Mouse (Mus musculus): ENCODE results near the gene Lair1. TPM values are rescaled to one million over a fixed set of nuclear protein-coding genes. Genes with fewer than 3 reads are reported as not detected.
A peak's percentile ranks its signal among the peaks of the same experiment; 100 is the strongest.

Gene Lair1
- 2.7 and 2.9 TPM in 2 replicates for polyA plus RNA-seq (2015; fragmentation: Nextera tagmentation; extraction: Ambion mirVana)

- Histone ChIP-seq H3K9ac (no peak within 1 kb of the TSS), H3K27me3 (replicated peaks) (no peaks in the 10 kb centered on the region), H3K4me1 (replicated peaks) (no peaks in the 10 kb centered on the region), H3K36me3 (no peaks in the 10 kb centered on the region), H3K27ac (no peak within 1 kb of the TSS), H3K4me2 (replicated peaks) (no peak within 1 kb of the TSS), H3K9me3 (no peaks in the 10 kb centered on the region), H3K4me3 (replicated peaks) (no peak within 1 kb of the TSS)
- no peak for ATAC-seq
- WGBS, result 62% methylated on average over 2 of the region's 2 CpGs
Observed at GRCm38 (mm10) chr7:4063013-4063412, at the start of gene Lair1. Gene Lair1 (minus strand): TSS chr7:4063204.

- H3K27me3 ChIP-seq (replicated peaks), result no peaks in the 10 kb centered on the region; the same call in 1 of the 2 replicates
- no peaks in the 10 kb centered on the region for H3K4me1 ChIP-seq (replicated peaks)
- no peak overlapping the region for H3K27ac ChIP-seq
- 54% methylated on average over 3 of the region's 3 CpGs for WGBS
- H3K9me3 ChIP-seq, result no peaks in the 10 kb centered on the region
- no peaks in the 10 kb centered on the region for H3K36me3 ChIP-seq
- no peak for ATAC-seq
- H3K4me3 ChIP-seq (replicated peaks), result no peak overlapping the region
- no peak overlapping the region for H3K4me2 ChIP-seq (replicated peaks)
- H3K9ac ChIP-seq, result no peak overlapping the region
Observed at GRCm38 (mm10) chr7:4111766-4112165, 48.8 kb upstream of the Lair1 start.

GRCm38 (mm10) chr7:4103411-4103810 is 40.4 kb upstream of the Lair1 start:
- Histone ChIP-seq H3K27ac (no peak overlapping the region), H3K9ac (no peak overlapping the region), H3K4me1 (replicated peaks) (no peaks in the 10 kb centered on the region), H3K36me3 (no peaks in the 10 kb centered on the region), H3K4me3 (replicated peaks) (no peak overlapping the region), H3K4me2 (replicated peaks) (no peak overlapping the region), H3K27me3 (replicated peaks) (no peaks in the 10 kb centered on the region), H3K9me3 (no peaks in the 10 kb centered on the region)
- ATAC-seq, result no peak
- 13% methylated on average over 4 of the region's 4 CpGs for WGBS

- H3K9me3 ChIP-seq, result no peaks in the 10 kb centered on the region
- H3K27ac ChIP-seq, result no peak overlapping the region
- no peaks in the 10 kb centered on the region for H3K36me3 ChIP-seq
- WGBS, result 77% methylated on average over 5 of the region's 5 CpGs
- no peak overlapping the region for H3K9ac ChIP-seq
- no peak for ATAC-seq
- H3K4me1 ChIP-seq (replicated peaks), result no peaks in the 10 kb centered on the region
- H3K27me3 ChIP-seq (replicated peaks), result no peaks in the 10 kb centered on the region
- no peak overlapping the region for H3K4me2 ChIP-seq (replicated peaks)
- H3K4me3 ChIP-seq (replicated peaks), result no peak overlapping the region
Observed at GRCm38 (mm10) chr7:4101144-4101543, 38.1 kb upstream of the Lair1 start.

GRCm38 (mm10) chr7:4098832-4099231 is 35.8 kb upstream of the Lair1 start:
- Histone ChIP-seq H3K36me3 (no peaks in the 10 kb centered on the region), H3K9ac (no peak overlapping the region), H3K27ac (no peak overlapping the region), H3K9me3 (no peaks in the 10 kb centered on the region), H3K4me3 (replicated peaks) (no peak overlapping the region), H3K27me3 (replicated peaks) (no peaks in the 10 kb centered on the region), H3K4me1 (replicated peaks) (no peaks in the 10 kb centered on the region), H3K4me2 (replicated peaks) (no peak overlapping the region)
- 67% methylated on average over 2 of the region's 2 CpGs for WGBS
- ATAC-seq, result no peak

GRCm38 (mm10) chr7:4098301-4098700 is 35.3 kb upstream of the Lair1 start:
- Histone ChIP-seq H3K4me2 (replicated peaks) (no peak overlapping the region), H3K9ac (no peak overlapping the region), H3K36me3 (no peaks in the 10 kb centered on the region), H3K27me3 (replicated peaks) (no peaks in the 10 kb centered on the region), H3K9me3 (no peaks in the 10 kb centered on the region), H3K4me1 (replicated peaks) (no peaks in the 10 kb centered on the region), H3K27ac (no peak overlapping the region), H3K4me3 (replicated peaks) (no peak overlapping the region)
- no peak for ATAC-seq
- WGBS, result 78% methylated on average over 2 of the region's 2 CpGs

GRCm38 (mm10) chr7:4091170-4091569 is 28.2 kb upstream of the Lair1 start:
- H3K4me3 ChIP-seq (replicated peaks), result no peak overlapping the region
- H3K27ac ChIP-seq, result no peak overlapping the region
- no peaks in the 10 kb centered on the region for H3K9me3 ChIP-seq
- H3K36me3 ChIP-seq, result no peaks in the 10 kb centered on the region
- H3K9ac ChIP-seq, result no peak overlapping the region
- no peak for ATAC-seq
- H3K4me1 ChIP-seq (replicated peaks), result no peaks in the 10 kb centered on the region
- 49% methylated on average over 8 of the region's 8 CpGs for WGBS
- no peak overlapping the region for H3K4me2 ChIP-seq (replicated peaks)
- no peaks in the 10 kb centered on the region for H3K27me3 ChIP-seq (replicated peaks)

- no peaks in the 10 kb centered on the region for H3K9me3 ChIP-seq
- H3K27ac ChIP-seq, result no peak overlapping the region
- H3K36me3 ChIP-seq, result no peaks in the 10 kb centered on the region
- no peak overlapping the region for H3K4me3 ChIP-seq (replicated peaks)
- H3K4me2 ChIP-seq (replicated peaks), result no peak overlapping the region
- H3K4me1 ChIP-seq (replicated peaks), result no peaks in the 10 kb centered on the region
- H3K9ac ChIP-seq, result no peak overlapping the region
- ATAC-seq, result no peak
- 78% methylated on average over 2 of the region's 2 CpGs for WGBS
- no peaks in the 10 kb centered on the region for H3K27me3 ChIP-seq (replicated peaks)
Observed at GRCm38 (mm10) chr7:4088679-4089078, 25.7 kb upstream of the Lair1 start.

- no peaks in the 10 kb centered on the region for H3K36me3 ChIP-seq
- ATAC-seq, result no peak
- no peaks in the 10 kb centered on the region for H3K9me3 ChIP-seq
- no peaks in the 10 kb centered on the region for H3K4me1 ChIP-seq (replicated peaks)
- no peak overlapping the region for H3K4me2 ChIP-seq (replicated peaks)
- no peak overlapping the region for H3K9ac ChIP-seq
- H3K27me3 ChIP-seq (replicated peaks), result no peaks in the 10 kb centered on the region
- 78% methylated on average over 6 of the region's 6 CpGs for WGBS
- H3K27ac ChIP-seq, result no peak overlapping the region
- H3K4me3 ChIP-seq (replicated peaks), result no peak overlapping the region
Observed at GRCm38 (mm10) chr7:4087896-4088480, 25.0 kb upstream of the Lair1 start.

- Histone ChIP-seq H3K4me3 (replicated peaks) (no peak overlapping the region), H3K4me2 (replicated peaks) (no peak overlapping the region), H3K9ac (no peak overlapping the region), H3K27me3 (replicated peaks) (no peaks in the 10 kb centered on the region), H3K9me3 (no peaks in the 10 kb centered on the region), H3K4me1 (replicated peaks) (no peaks in the 10 kb centered on the region), H3K36me3 (no peaks in the 10 kb centered on the region), H3K27ac (no peak overlapping the region)
- ATAC-seq, result no peak
- 69% methylated on average over 4 of the region's 4 CpGs for WGBS
Observed at GRCm38 (mm10) chr7:4087238-4087895, 24.4 kb upstream of the Lair1 start.

- H3K27ac ChIP-seq, result no peak overlapping the region
- no peaks in the 10 kb centered on the region for H3K36me3 ChIP-seq
- H3K9me3 ChIP-seq, result no peaks in the 10 kb centered on the region
- no peak for ATAC-seq
- H3K4me1 ChIP-seq (replicated peaks), result no peaks in the 10 kb centered on the region
- no peak overlapping the region for H3K4me3 ChIP-seq (replicated peaks)
- no peaks in the 10 kb centered on the region for H3K27me3 ChIP-seq (replicated peaks)
- H3K4me2 ChIP-seq (replicated peaks), result no peak overlapping the region
- H3K9ac ChIP-seq, result no peak overlapping the region
Observed at GRCm38 (mm10) chr7:4085562-4085961, 22.6 kb upstream of the Lair1 start.

GRCm38 (mm10) chr7:4084161-4084560 is 21.2 kb upstream of the Lair1 start:
- Histone ChIP-seq H3K9ac (no peak overlapping the region), H3K9me3 (no peaks in the 10 kb centered on the region), H3K4me3 (replicated peaks) (no peak overlapping the region), H3K4me2 (replicated peaks) (no peak overlapping the region), H3K27ac (no peak overlapping the region), H3K4me1 (replicated peaks) (no peaks in the 10 kb centered on the region), H3K27me3 (replicated peaks) (no peaks in the 10 kb centered on the region), H3K36me3 (no peaks in the 10 kb centered on the region)
- ATAC-seq, result no peak
- WGBS, result 75% methylated on average over 6 of the region's 6 CpGs

GRCm38 (mm10) chr7:4082804-4083203 is 19.8 kb upstream of the Lair1 start:
- 12% methylated on average over 2 of the region's 2 CpGs for WGBS
- peak; percentile 83 for ATAC-seq

More at GRCm38 (mm10) chr7:4082804-4083203, 19.8 kb upstream of the Lair1 start:
- Histone ChIP-seq H3K4me1 (replicated peaks) (no peaks in the 10 kb centered on the region), H3K27me3 (replicated peaks) (no peaks in the 10 kb centered on the region), H3K9me3 (no peaks in the 10 kb centered on the region), H3K36me3 (no peaks in the 10 kb centered on the region), H3K9ac (no peak overlapping the region), H3K4me2 (replicated peaks) (no peak overlapping the region), H3K27ac (no peak overlapping the region), H3K4me3 (replicated peaks) (no peak overlapping the region)
